Mouse (Mus musculus): Measurements from ENCODE around the gene Smarcd3.

Smarcd3 gene

GRCm38 (mm10) chr5:24620116-24620515 is 4.1 kb downstream of the Smarcd3 start:
- DNase-seq: no peak

- no peak for DNase-seq
These were observed 5.3 kb downstream of the Smarcd3 start for GRCm38 (mm10) chr5:24618921-24619320.

DNA sequence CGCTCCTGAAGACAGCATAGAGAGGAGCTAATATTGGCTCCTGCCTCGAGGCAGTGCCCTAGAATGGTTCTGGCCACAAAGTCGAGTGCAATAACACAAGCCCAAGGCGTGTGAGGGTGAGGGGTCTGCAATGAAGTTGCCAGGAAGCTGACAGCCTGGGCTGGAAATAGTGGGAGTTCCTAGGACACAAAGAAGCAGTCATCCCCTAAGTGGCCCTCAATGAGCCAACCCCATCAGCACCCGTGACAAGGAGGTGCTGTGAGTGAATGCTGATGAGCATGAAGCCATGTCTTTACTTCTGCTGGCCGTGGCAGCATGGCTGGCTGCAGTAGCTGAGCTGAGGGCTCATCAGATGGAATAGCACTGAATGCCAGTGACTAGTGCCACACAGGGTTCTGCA is 9.1 kb downstream of the Smarcd3 start:
- DNase-seq: no peak

GRCm38 (mm10) chr5:24612302-24612649 is 11.9 kb downstream of the Smarcd3 start:
- DNase-seq: peak; percentile 20

DNA sequence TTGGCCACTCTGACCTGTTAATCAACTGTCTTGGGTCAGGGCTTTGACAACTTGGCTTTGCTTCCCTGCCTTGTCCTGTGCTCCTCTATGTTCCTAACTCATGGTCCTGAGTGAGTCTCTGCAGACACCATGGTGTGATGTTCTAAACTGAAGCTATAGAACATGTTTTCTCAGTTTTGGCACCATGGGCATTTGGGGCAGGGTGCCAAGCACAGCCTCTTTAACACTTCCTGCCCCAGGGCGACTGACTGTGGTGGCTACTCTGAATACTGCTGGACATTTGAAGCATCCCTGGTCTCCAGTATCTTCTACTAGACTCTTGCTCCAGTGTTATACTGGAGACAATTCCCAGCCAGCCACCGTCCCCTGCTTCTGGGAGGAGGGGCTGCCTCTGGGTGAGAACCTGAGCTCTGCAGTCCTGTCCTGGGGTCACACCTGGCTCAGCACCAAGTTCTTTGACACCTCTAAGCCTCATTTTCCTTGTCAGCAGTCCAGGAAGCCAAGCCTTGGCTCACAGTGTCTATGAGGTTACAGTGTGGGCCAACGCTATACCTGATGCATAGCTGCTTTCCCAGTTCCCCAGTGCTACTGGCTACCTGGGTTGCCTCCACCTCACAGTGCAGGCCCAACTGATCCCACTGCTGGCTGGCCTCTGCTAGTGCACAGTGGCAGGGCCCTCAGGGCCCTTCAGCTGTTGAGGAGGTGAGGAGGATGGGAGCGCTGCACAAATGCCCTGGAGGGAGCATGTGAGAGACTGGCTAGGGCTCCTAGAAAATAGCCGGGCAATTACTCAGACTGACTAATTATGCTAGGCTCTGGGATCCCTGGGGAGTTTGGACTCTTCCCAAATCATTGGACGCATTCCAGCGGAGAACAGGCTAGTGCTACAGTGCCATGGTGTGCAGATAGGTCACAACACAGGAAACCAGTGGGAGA is 12.6 kb downstream of the Smarcd3 start:
- peak; percentile 72 for DNase-seq

- DNase-seq: no peak
These were observed 14.8 kb downstream of the Smarcd3 start for GRCm38 (mm10) chr5:24609388-24609787.

DNA sequence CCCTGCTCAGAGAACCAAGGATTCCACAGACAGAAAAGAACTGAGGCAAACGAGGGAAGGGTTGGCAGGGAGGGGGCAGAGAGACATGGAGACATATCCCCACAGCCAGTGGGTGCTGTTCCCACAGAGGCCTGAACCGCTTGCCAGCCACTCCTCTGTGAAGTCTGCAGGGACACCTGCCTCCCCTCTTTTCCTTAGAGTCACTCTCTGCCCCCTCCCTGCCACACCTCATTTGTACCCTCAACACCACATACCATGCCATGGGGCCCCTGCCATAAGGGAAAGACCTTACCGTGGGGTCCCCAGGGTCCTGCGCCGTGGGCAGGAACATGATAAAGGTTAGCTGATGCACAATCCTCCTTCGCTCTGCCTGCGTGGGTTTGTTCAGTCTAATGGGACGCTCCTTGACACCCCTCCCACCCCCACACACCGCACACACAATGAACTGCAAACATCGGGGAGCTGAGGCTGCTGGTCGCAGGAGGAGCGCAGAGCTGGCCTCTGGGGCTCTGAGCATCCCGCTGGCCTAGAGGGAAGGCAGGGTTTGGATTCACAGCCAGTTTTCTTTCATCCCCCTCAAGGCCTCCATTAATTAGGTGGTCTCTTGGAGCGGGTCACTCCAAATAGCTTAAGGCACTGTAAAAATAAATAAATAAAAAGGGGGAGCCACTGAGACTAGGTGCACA is 18.1 kb downstream of the Smarcd3 start:
- no peak for DNase-seq

DNA sequence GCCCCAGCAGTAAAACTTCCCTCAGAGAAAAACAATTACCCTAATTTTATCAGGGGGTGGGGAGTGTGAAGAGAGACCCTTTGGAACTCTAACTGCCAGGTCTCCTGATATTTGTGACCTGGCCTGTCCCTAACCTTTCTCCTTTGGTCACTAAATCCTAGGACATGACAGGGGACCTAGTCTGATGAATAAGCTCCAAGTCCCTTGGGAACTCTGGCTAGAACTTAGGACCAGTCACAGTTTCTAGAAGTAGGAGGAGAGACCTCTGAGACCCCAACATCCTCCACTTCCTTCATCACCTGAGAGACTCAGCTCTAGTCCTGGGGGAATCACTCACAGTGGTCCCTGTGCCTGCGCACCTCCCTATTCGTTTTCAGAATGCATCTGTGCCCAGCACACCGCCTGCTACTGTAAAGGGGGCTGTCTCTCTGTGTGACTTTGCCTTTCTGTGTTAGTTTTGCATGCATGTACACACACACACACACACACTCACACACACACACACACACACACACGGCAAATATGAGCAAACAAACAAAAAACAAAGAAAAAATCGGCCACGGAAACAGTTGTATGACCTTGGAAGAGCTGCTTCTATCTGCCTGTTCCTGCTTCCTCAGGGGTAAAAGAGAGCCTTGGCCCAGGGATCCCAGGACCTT is 18.8 kb downstream of the Smarcd3 start:
- DNase-seq: no peak

DNA sequence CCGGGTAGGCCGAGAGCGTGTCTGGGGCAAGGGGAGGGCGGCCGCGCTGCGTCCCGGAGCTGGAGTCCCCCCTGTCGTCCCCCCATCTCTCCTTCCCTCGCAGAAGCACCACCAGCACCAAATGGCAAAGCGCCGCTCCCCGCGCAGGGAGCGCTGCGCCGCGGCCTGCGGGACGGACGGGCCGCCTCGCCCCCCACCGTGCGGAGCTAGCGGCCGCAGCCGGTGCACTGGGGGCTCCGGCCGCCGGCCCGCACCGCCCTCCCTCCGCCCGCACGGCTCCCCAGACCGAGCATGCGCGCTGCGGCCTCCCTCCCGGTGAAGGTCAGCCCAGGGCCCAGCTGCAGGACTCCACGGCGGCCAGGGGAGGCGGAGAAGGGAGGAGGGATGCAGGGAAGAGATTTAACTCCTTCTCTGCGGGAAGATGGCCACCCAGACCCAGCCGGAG is 19.5 kb downstream of the Smarcd3 start:
- peak; percentile 77 for DNase-seq

- no peak for DNase-seq
These were observed 20.0 kb downstream of the Smarcd3 start for GRCm38 (mm10) chr5:24604080-24604655.

DNA sequence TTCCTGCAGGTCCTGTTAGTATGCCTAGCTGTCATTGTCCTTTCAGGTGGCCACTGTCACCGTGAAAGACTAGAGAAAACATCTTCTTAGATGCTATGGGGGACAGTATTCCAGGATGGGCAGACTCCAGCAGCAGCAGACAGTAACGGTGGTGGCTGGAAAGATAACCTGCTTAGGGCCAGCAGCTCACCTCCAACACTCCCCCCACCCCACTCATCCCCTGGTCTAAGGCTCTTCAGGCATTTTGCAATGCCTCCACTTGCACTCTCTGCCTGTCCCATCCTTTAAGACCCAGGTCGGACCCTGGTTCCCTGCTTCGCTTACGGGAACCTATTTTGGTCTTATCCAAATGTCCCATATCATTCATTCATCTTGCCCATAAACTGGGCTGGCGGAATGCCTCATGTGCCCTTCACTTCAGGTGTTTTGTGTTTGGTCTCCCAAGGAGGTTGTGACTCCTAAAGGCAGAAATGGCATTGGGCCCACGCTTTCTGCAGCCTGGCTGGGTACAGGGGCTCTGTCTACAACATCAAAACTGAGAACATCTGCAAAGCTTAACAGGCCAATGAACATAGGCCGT is 20.7 kb downstream of the Smarcd3 start:
- DNase-seq: no peak

- DNase-seq: peak; percentile 61
These were observed 21.4 kb downstream of the Smarcd3 start for GRCm38 (mm10) chr5:24602751-24603343.

DNA sequence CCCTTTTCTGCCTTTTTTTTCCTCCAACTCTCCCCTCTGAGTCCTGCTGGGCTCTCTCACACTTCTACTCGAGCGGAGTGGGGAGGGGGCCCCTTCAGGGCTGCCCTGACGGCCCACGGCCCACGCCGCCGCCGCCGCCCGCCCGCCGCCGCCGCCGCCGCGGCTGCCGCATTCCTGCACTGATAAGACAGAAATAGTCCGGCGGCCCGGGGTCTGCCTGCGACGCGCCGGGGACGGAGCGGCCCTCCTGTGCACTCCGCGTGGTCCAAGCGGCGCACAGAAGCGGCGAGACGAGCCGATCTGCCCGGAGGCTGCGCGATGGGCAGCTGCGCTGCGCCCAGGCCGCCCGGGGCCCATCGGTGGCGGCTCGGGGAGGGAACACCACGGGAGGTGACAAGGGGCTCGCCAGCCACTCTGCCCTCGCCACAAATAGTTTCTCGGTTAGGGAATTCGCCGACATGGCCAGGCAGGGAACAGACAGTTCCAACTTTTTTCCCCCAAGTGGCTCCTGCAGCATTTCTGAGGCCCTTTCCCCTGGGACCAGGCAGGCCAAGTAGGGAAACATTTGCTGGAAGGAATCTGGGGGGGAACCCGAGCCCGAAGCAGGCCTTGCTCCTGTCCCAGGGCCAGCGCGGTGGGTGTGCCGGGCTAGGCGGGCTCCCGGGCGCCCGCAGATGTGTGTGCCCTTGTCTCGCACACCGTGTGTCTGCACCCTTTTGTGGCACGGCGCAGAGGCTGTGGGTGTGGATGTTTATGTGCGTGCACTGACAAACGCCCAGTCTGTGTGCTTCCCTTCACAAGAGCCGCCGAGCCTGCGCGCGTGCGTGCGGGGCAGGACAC is 22.1 kb downstream of the Smarcd3 start:
- no peak for DNase-seq

DNA sequence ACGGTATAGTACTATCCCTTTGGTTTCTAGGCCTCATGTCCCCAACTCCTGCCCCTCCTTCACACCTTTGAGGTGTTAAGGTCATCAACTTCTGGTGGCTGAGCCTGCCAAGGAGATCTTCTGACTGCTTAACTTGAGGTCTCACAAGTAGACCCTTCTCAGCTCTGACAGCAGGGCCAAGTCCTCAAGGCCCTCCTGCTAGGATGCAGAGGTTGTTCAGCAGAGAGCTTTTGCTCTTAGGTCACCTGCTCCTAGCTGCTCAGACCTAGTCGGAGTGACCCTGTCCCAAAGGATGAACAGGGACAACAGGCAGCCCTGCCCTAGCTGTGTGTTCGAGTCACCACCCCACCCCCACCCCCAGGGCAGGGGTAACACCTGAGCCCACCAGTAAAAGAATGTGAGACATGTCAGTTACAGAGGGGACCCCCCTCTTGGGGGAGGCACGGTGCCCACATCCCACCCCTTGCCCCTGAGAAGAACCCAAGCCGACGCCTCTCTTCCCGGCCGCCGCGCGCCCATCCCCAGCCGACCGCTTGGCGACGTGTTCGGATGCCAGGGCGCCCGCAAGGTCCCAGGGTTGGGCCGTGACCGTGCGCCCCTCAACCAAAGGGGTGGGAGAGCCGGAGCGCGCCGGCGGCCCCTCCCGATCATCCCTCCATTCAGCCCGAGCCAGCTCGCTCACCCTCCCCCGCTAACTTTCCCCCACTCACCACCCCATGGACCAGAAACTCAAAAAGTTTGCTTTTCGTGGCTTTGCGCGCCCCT is 23.0 kb downstream of the Smarcd3 start:
- DNase-seq: no peak

DNA sequence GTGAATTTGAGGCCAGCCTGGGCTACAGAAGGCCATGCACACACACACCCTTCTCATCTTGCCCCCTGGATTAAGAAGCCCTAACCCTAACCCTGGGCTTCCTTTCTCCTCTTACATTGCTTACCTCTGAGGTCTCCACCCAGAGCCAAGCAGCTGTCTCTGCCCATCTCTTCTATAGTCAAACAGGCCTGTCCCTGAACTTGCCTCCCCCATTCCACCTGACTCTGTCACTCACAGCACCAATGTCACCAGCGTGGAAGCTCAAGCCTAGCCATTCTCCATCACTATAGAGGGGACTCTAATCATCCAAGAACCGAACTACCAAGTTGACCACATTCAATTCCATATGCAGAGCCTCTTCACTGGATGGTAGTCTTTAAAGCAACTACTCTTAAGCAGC is 24.0 kb downstream of the Smarcd3 start:
- DNase-seq: no peak

GRCm38 (mm10) chr5:24599137-24599536 is 25.1 kb downstream of the Smarcd3 start:
- DNase-seq: no peak

DNA sequence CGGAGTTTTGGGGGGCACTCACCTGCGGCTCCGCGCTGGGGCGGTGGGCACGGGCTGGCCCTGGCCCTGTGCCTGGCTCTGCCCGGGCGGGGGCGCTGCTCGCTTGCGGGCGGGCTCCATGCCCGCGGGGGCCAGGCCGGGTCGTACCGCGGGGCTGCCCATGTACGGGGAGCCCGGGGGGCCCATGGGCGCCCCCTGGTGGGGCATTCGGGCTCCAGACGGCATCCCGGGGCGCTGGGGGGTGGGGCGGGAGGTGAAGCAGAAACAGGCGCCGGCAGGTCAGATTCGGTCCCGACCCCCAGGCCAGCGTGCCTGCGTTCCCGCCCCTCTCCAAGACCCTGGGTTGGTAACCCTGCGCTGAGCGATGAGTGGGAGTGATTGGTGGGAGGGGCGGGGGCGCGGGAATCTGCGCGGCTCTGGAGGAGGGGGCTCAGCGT is 25.6 kb downstream of the Smarcd3 start:
- peak; percentile 54 for DNase-seq

DNA sequence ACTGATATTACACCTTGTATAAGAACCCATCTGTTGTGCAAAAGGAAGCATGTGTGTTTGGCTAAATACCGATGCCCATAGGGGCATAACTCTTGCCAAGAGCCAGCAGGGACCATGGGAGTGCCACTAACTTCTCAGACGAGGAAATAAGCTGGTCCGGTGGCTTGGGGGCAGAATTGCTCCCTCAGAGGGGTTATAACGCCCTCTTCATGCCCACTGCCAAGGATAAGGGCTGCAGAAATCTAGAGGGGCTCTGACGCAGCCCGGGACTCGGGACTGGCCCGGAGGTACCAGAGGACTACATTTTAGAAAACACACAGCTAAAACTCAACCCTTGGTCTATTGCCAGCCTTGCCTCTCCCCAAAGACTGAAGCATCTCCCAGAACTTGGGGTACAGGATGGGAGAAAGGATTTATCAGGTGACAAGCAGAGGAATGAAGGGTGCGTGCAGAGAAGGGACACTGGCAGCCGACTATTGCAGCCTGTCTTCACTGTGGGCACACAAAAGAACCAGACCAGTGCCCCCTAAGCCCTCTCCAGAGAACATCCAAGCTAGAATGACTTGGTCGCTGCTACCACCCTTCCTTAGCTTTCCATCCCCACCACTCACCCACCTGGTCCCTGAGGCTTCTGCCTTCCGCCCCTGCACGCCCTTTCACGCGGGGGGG is 26.2 kb downstream of the Smarcd3 start:
- no peak for DNase-seq

DNA sequence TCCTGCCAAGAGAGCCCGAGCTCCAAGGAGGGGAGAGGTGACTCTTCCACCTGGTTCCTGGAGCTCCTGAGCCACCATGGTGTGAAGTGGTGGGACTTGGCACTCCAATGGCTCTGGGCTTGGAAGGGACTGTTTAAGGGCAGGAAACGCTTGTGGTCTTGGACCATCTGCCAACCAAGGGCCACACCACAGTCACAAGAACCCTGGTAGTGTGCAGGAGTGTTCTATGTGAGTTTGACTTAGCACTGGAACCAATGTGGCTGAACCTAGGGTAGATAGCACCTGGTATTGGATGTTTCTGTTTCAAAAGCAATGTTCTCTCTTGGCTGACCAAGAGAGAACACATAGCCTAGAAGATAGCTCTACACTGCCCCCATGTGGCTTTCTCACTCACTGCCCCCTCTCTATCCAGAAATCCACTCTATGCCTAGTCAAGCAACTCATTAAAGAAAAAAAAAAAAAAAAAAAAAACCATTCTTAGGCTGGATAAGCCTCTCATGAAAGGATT is 26.9 kb downstream of the Smarcd3 start:
- peak; percentile 75 for DNase-seq

Measured in cerebellum, adult 11 months (tissue).